Mouse (Mus musculus): Measurements from ENCODE around the gene Ppara. TPM values are rescaled to one million over a fixed set of nuclear protein-coding genes. Genes with fewer than 3 reads are reported as not detected.

Ppara gene
- total RNA-seq, 2 experiments from 2014 or later, result 30.9 to 107 TPM

GRCm38 (mm10) chr15:85704341-85705012 lies 30.3 kb upstream of the Ppara start:
- no peak for DNase-seq (ENCODE audit: low spot score in 2 of 2)

- no peak for DNase-seq (ENCODE audit: low spot score in 2 of 2)
Measured at GRCm38 (mm10) chr15:85705013-85705528, 29.7 kb upstream of the Ppara start.

GRCm38 (mm10) chr15:85705566-85706332 lies 29.0 kb upstream of the Ppara start:
- no peak for DNase-seq (ENCODE audit: low spot score in 2 of 2)

GRCm38 (mm10) chr15:85706527-85706926 lies 28.3 kb upstream of the Ppara start:
- DNase-seq (ENCODE audit: low spot score in 2 of 2), result no peak

- DNase-seq (ENCODE audit: low spot score in 2 of 2), result no peak
Measured at GRCm38 (mm10) chr15:85707017-85707416, 27.8 kb upstream of the Ppara start.

GRCm38 (mm10) chr15:85707458-85708030 lies 27.2 kb upstream of the Ppara start:
- no peak for DNase-seq (ENCODE audit: low spot score in 2 of 2)

GRCm38 (mm10) chr15:85708217-85708616 lies 26.6 kb upstream of the Ppara start:
- DNase-seq (ENCODE audit: low spot score in 2 of 2), result peak in 1 of 2 experiments; percentile 7

GRCm38 (mm10) chr15:85708843-85709242 lies 25.9 kb upstream of the Ppara start:
- DNase-seq (ENCODE audit: low spot score in 2 of 2), result no peak

GRCm38 (mm10) chr15:85709268-85709973 lies 25.4 kb upstream of the Ppara start:
- peak; percentile 88 to 92 for DNase-seq (ENCODE audit: low spot score in 2 of 2)

- peak; percentile 78 to 82 for DNase-seq (ENCODE audit: low spot score in 2 of 2)
Measured at GRCm38 (mm10) chr15:85710179-85710578, 24.6 kb upstream of the Ppara start.

GRCm38 (mm10) chr15:85710641-85711580 lies 23.9 kb upstream of the Ppara start:
- DNase-seq (ENCODE audit: low spot score in 2 of 2), result no peak

- DNase-seq (ENCODE audit: low spot score in 2 of 2), result no peak
Measured at GRCm38 (mm10) chr15:85712565-85713168, 22.1 kb upstream of the Ppara start.

- DNase-seq (ENCODE audit: low spot score in 2 of 2), result no peak
Measured at GRCm38 (mm10) chr15:85713417-85713816, 21.4 kb upstream of the Ppara start.

GRCm38 (mm10) chr15:85715059-85715458 lies 19.7 kb upstream of the Ppara start:
- DNase-seq (ENCODE audit: low spot score in 2 of 2), result no peak

- DNase-seq (ENCODE audit: low spot score in 2 of 2), result peak; percentile 86 to 90
Measured at GRCm38 (mm10) chr15:85716045-85716444, 18.7 kb upstream of the Ppara start.

- DNase-seq (ENCODE audit: low spot score in 2 of 2), result peak in 1 of 2 experiments; percentile 18
Measured at GRCm38 (mm10) chr15:85716591-85716990, 18.2 kb upstream of the Ppara start.

- DNase-seq (ENCODE audit: low spot score in 2 of 2), result no peak
Measured at GRCm38 (mm10) chr15:85717008-85717407, 17.8 kb upstream of the Ppara start.

GRCm38 (mm10) chr15:85717800-85718199 lies 17.0 kb upstream of the Ppara start:
- DNase-seq (ENCODE audit: low spot score in 2 of 2), result no peak

- no peak for DNase-seq (ENCODE audit: low spot score in 2 of 2)
Measured at GRCm38 (mm10) chr15:85719017-85719416, 15.8 kb upstream of the Ppara start.

- no peak for DNase-seq (ENCODE audit: low spot score in 2 of 2)
Measured at GRCm38 (mm10) chr15:85720366-85720841, 14.4 kb upstream of the Ppara start.

Measured in adrenal gland, adult 18-20 months (tissue).